Mouse (Mus musculus): ENCODE data around the gene Nln.

DNA sequence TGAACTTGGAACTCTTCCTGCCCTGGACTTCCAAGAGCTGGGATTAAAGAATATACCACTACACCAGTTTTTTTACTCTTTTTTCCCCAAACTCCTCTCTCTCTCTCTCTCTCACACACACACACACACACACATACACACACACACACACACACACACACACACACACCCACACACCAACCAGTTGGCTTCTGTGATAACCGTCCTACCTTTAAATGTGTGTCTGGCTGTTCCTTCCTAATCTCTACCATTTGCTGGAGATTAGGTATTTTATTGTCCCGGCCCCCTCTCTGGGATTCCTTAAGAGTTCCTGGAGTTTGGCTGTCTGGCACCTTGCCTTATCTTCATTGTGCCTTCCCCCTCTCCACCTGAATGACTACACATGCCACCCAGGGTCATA lies 24.8 kb downstream of the Nln start:
- no peak for TF ChIP-seq CTCF (IDR thresholded peaks at IDR 0.05; ENCODE audit: low read depth, low read length)
- TF ChIP-seq POLR2A (IDR thresholded peaks at IDR 0.05; ENCODE audit: extremely low read depth, insufficient read depth, low read length) = no peak

Measured in liver, adult 2 months (tissue).